Mouse (Mus musculus) liver, embryonic 13.5 days (tissue): Measurements from ENCODE around the gene B4galt5. TPM values are rescaled to one million over a fixed set of nuclear protein-coding genes. Genes with fewer than 3 reads are reported as not detected.
"Not testable (repeated sequence)": the region's sequence is repeated elsewhere in the genome, so short reads cannot be mapped to it uniquely, and the experiment has no call there.

Source experiments
- ATAC-seq: fragments of 200-750 bp; cut with Nextera tagmentation; 2 replicates; pipeline ENCODE4 v1.8.0; 2017; ENCODE audit warnings: low read depth, mild to moderate bottlenecking, moderate number of reproducible peaks, moderate library complexity
- DNase-seq: peaks from one replicate; pipeline ENCODE4 v3.0.0; 2022
- H3K27ac ChIP-seq: fragments of 300-500 bp; sonication (generic); 2 replicates; pipeline ENCODE4 v1.5.1; 2015; ENCODE audit warnings: moderate library complexity, mild to moderate bottlenecking, inconsistent platforms
- H3K27me3 ChIP-seq: fragments of 300-500 bp; sonication (generic); 2 replicates; pipeline ENCODE4 v1.6.1; 2015; ENCODE audit warnings: mild to moderate bottlenecking, inconsistent platforms
- H3K36me3 ChIP-seq: fragments of 300-500 bp; sonication (generic); 2 replicates; pipeline ENCODE4 v1.6.1; 2015; ENCODE audit warnings: mild to moderate bottlenecking, inconsistent platforms
- H3K4me1 ChIP-seq: fragments of 300-500 bp; sonication (generic); replicated peaks from 2 replicates; pipeline ENCODE4 v1.6.1; 2015; ENCODE audit warnings: inconsistent platforms
- H3K4me2 ChIP-seq: fragments of 300-500 bp; sonication (generic); 2 replicates; pipeline ENCODE4 v1.6.1; 2015; ENCODE audit warnings: inconsistent platforms, mild to moderate bottlenecking, moderate library complexity
- H3K4me3 ChIP-seq: fragments of 300-500 bp; sonication (generic); replicated peaks from 2 replicates; pipeline ENCODE4 v1.5.1; 2015; ENCODE audit warnings: mild to moderate bottlenecking, inconsistent platforms
- H3K9ac ChIP-seq: fragments of 300-500 bp; sonication (generic); 2 replicates; pipeline ENCODE4 v1.6.1; 2015; ENCODE audit warnings: mild to moderate bottlenecking, inconsistent platforms
- H3K9me3 ChIP-seq: fragments of 300-500 bp; sonication (generic); replicated peaks from 2 replicates; pipeline ENCODE4 v1.6.1; 2016; ENCODE audit warnings: inconsistent platforms
- WGBS: fragments of 180-500 bp; shearing (Covaris S2); methylation state at CpG from one replicate; pipeline ENCODE4 v1.1.7; 2015; ENCODE audit not compliant: insufficient replicate concordance; 5-methylcytosine and 5-hydroxymethylcytosine counted together
- polyA plus RNA-seq: library from polyadenylated mRNA; unstranded; fragments of >200 nt; fragmentation: Nextera tagmentation; extraction: Ambion mirVana; gene quantifications from 2 replicates; pipeline ENCODE4 v1.2.1, GENCODE M21; 2015

B4galt5 gene
- 2.9 and 3.2 TPM in 2 replicates for polyA plus RNA-seq

- Histone ChIP-seq H3K4me2 (peak within 1 kb of the TSS; percentile 97), H3K4me3 (peak within 1 kb of the TSS; percentile 77), H3K9me3 (no peaks in the 10 kb centered on the region), H3K27ac (peak within 1 kb of the TSS; percentile 77), H3K9ac (peak within 1 kb of the TSS; percentile 89), H3K4me1 (peaks cover 87% of the 10 kb centered on the region), H3K27me3 (peaks cover 65% of the 10 kb centered on the region), H3K36me3 (no peaks in the 10 kb centered on the region)
- DNase-seq (peak; percentile 29), ATAC-seq (peak; percentile 2)
- under 1% methylated on average over 81 of the region's 111 CpGs for WGBS
Measured at GRCm38 (mm10) chr2:167348376-167349282, at the start of gene B4galt5. Gene B4galt5, minus strand, starts transcription at chr2:167349183.

- not testable (repeated sequence) for H3K4me1 ChIP-seq, H3K9ac ChIP-seq, H3K36me3 ChIP-seq, H3K4me2 ChIP-seq, H3K9me3 ChIP-seq, H3K4me3 ChIP-seq, H3K27ac ChIP-seq, ATAC-seq, H3K27me3 ChIP-seq, DNase-seq
- 91% methylated on average over 9 of the region's 9 CpGs for WGBS
Measured at GRCm38 (mm10) chr2:167396420-167396819, 47.4 kb upstream of the B4galt5 start.

- 10% methylated on average over 7 of the region's 7 CpGs for WGBS
- H3K36me3 ChIP-seq, result no peaks in the 10 kb centered on the region
- no peak overlapping the region for H3K9ac ChIP-seq
- DNase-seq (no peak), ATAC-seq (no peak)
- no peaks in the 10 kb centered on the region for H3K9me3 ChIP-seq
- no peak overlapping the region for H3K27ac ChIP-seq
- H3K4me2 ChIP-seq, result no peak overlapping the region
- H3K27me3 ChIP-seq, result no peaks in the 10 kb centered on the region
- no peak overlapping the region for H3K4me3 ChIP-seq
- H3K4me1 ChIP-seq, result no peaks in the 10 kb centered on the region
Measured at GRCm38 (mm10) chr2:167394426-167394825, 45.4 kb upstream of the B4galt5 start.

- 77% methylated on average over 6 of the region's 6 CpGs for WGBS
- H3K4me1 ChIP-seq, result peaks cover 3% of the 10 kb centered on the region; the same call in 1 of the 2 replicates
Measured at GRCm38 (mm10) chr2:167386998-167387397, 38.0 kb upstream of the B4galt5 start.

GRCm38 (mm10) chr2:167386456-167386855, 37.5 kb upstream of the B4galt5 start:
- Histone ChIP-seq H3K4me2 (no peak overlapping the region), H3K9me3 (no peaks in the 10 kb centered on the region), H3K9ac (no peak overlapping the region), H3K4me3 (no peak overlapping the region), H3K27ac (no peak overlapping the region), H3K27me3 (no peaks in the 10 kb centered on the region), H3K36me3 (no peaks in the 10 kb centered on the region), H3K4me1 (peaks cover 8% of the 10 kb centered on the region; the same call in 1 of the 2 replicates)
- WGBS, result 54% methylated on average over 4 of the region's 4 CpGs
- DNase-seq (no peak), ATAC-seq (no peak)

More at GRCm38 (mm10) chr2:167386998-167387397, 38.0 kb upstream of the B4galt5 start:
- no peak overlapping the region for H3K27ac ChIP-seq
- H3K9ac ChIP-seq, result no peak overlapping the region
- no peak overlapping the region for H3K4me3 ChIP-seq
- H3K36me3 ChIP-seq, result no peaks in the 10 kb centered on the region
- ATAC-seq (no peak), DNase-seq (no peak)
- no peaks in the 10 kb centered on the region for H3K9me3 ChIP-seq
- no peaks in the 10 kb centered on the region for H3K27me3 ChIP-seq
- no peak overlapping the region for H3K4me2 ChIP-seq

GRCm38 (mm10) chr2:167383666-167384083, 34.7 kb upstream of the B4galt5 start:
- Histone ChIP-seq H3K9me3 (no peaks in the 10 kb centered on the region), H3K4me1 (peaks cover 15% of the 10 kb centered on the region; the same call in 1 of the 2 replicates), H3K4me2 (no peak overlapping the region), H3K27ac (no peak overlapping the region), H3K36me3 (no peaks in the 10 kb centered on the region), H3K9ac (no peak overlapping the region), H3K27me3 (no peaks in the 10 kb centered on the region), H3K4me3 (no peak overlapping the region)
- ATAC-seq, result no peak
- WGBS, result 49% methylated on average over 13 of the region's 13 CpGs
- no peak for DNase-seq

GRCm38 (mm10) chr2:167382389-167382788, 33.4 kb upstream of the B4galt5 start:
- no peaks in the 10 kb centered on the region for H3K36me3 ChIP-seq
- no peak overlapping the region for H3K4me3 ChIP-seq
- no peak overlapping the region for H3K4me2 ChIP-seq
- ATAC-seq (no peak), DNase-seq (no peak)
- H3K9me3 ChIP-seq, result no peaks in the 10 kb centered on the region
- 64% methylated on average over 7 of the region's 7 CpGs for WGBS
- no peaks in the 10 kb centered on the region for H3K27me3 ChIP-seq
- no peak overlapping the region for H3K27ac ChIP-seq
- peaks cover 17% of the 10 kb centered on the region; the same call in 1 of the 2 replicates for H3K4me1 ChIP-seq
- H3K9ac ChIP-seq, result no peak overlapping the region

- Histone ChIP-seq H3K4me2 (no peak overlapping the region), H3K9me3 (no peaks in the 10 kb centered on the region), H3K4me1 (peaks cover 17% of the 10 kb centered on the region; the same call in 1 of the 2 replicates), H3K4me3 (no peak overlapping the region), H3K36me3 (no peaks in the 10 kb centered on the region), H3K9ac (no peak overlapping the region), H3K27me3 (no peaks in the 10 kb centered on the region), H3K27ac (no peak overlapping the region)
- 39% methylated on average over 7 of the region's 7 CpGs for WGBS
- DNase-seq (no peak), ATAC-seq (no peak)
Measured at GRCm38 (mm10) chr2:167381596-167381995, 32.6 kb upstream of the B4galt5 start.

GRCm38 (mm10) chr2:167380615-167381285, 31.8 kb upstream of the B4galt5 start:
- 53% methylated on average over 7 of the region's 7 CpGs for WGBS
- no peak overlapping the region for H3K9ac ChIP-seq
- no peak overlapping the region for H3K4me2 ChIP-seq
- H3K4me3 ChIP-seq, result no peak overlapping the region
- no peaks in the 10 kb centered on the region for H3K9me3 ChIP-seq
- H3K4me1 ChIP-seq, result peaks cover 17% of the 10 kb centered on the region; the same call in 1 of the 2 replicates
- H3K27me3 ChIP-seq, result no peaks in the 10 kb centered on the region
- ATAC-seq (peak; percentile 16; the same call in 1 of the 2 replicates), DNase-seq (no peak)
- peak overlapping the region; percentile 24 for H3K27ac ChIP-seq
- H3K36me3 ChIP-seq, result no peaks in the 10 kb centered on the region

- Histone ChIP-seq H3K27me3 (no peaks in the 10 kb centered on the region), H3K27ac (no peak overlapping the region), H3K4me1 (peaks cover 28% of the 10 kb centered on the region), H3K36me3 (no peaks in the 10 kb centered on the region), H3K4me2 (no peak overlapping the region), H3K4me3 (no peak overlapping the region), H3K9ac (no peak overlapping the region), H3K9me3 (no peaks in the 10 kb centered on the region)
- ATAC-seq (no peak), DNase-seq (no peak)
- 53% methylated on average over 4 of the region's 4 CpGs for WGBS
Measured at GRCm38 (mm10) chr2:167378972-167379371, 30.0 kb upstream of the B4galt5 start.

GRCm38 (mm10) chr2:167377697-167378096, 28.7 kb upstream of the B4galt5 start:
- H3K4me3 ChIP-seq, result no peak overlapping the region
- H3K27ac ChIP-seq, result no peak overlapping the region
- H3K9me3 ChIP-seq, result no peaks in the 10 kb centered on the region
- ATAC-seq (no peak), DNase-seq (no peak)
- no peak overlapping the region for H3K9ac ChIP-seq
- H3K36me3 ChIP-seq, result no peaks in the 10 kb centered on the region
- H3K27me3 ChIP-seq, result 0 out of 2 replicates have a peak, but pooled peaks cover 1% of the 10 kb centered on the region
- H3K4me2 ChIP-seq, result no peak overlapping the region
- WGBS, result 5% methylated on average over 3 of the region's 3 CpGs
- peaks cover 28% of the 10 kb centered on the region for H3K4me1 ChIP-seq
